Mouse (Mus musculus): ENCODE results near the gene Tmx2. TPM values are rescaled to one million over a fixed set of nuclear protein-coding genes. Genes with fewer than 3 reads are reported as not detected.

Tmx2 gene
- polyA plus RNA-seq, 1 experiment from 2014 or later, result 81.7 TPM

DNA sequence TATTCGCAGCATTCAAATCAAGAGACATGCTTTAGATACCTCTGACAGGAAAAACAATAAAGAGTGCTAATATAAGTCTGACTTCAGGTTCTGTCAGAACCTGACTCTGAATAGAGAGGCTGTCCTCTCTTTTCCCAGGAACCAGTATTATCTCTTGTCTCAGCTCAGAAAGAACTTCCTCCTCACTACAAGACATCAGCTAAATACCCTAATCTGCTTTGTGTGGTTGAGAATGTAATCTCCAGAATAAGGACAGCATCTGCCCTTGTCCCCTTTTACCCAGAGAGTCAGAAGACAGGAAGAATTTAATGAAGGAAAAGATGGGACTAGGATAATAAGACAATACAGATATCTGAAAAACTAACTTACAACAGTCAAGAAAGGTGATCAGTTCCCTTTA, 24.6 kb upstream of the Tmx2 start:
- Histone ChIP-seq H3K9me3 (ENCODE audit: control insufficient read depth) (no peaks in the 10 kb centered on the region), H3K27ac (ENCODE audit: low read depth, low read length) (no peak overlapping the region), H3K27me3 (replicated peaks; ENCODE audit: control insufficient read depth, insufficient read depth, low read length) (no peaks in the 10 kb centered on the region), H3K4me2 (replicated peaks; ENCODE audit: low read depth) (no peak overlapping the region), H3K9ac (ENCODE audit: low read depth, low read length) (no peak overlapping the region), H3K36me3 (ENCODE audit: control insufficient read depth, insufficient read depth) (peaks cover 24% of the 10 kb centered on the region), H3K4me1 (replicated peaks; ENCODE audit: control insufficient read depth, insufficient read depth, low read length) (peaks cover 6% of the 10 kb centered on the region; the same call in 1 of the 2 replicates), H3K4me3 (ENCODE audit: low read depth, low read length) (no peak overlapping the region)
- no peak for ATAC-seq
- no peak for TF ChIP-seq CTCF (IDR thresholded peaks at IDR 0.05; ENCODE audit: low read depth)
- WGBS, result 100% methylated on average over 1 of the region's 1 CpGs

DNA sequence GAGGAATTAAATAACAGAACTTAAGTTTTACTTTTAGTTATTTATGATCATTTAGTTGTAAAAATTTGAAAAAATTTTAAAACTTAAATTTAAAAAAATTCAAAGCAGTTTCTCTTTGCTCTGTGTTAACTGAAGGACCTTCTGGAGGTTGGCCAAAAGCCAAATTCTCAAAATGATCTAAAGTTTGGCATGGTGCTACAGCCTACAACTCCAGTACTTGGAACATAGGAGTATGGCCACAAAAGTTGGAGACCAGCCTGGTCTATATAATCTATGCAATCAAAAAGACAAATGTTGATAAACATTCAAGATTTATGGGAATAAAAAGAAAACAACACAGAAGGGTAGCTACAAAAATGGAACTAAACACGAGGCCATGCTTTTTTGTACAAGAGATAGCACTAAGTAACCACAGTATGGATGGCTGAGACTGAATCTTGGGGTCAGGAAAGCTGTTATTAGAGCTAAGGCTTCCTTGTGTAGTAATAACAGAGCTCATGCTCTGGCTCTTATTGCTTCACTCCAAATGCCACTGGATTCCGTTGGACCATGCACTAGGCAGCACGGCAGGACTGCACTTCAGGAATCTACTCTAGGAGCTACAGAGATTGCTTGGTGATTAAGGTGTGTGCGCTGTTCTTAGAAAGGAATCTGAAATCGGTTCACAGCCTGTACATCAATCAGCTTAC, 16.2 kb upstream of the Tmx2 start:
- no peak for ATAC-seq

DNA sequence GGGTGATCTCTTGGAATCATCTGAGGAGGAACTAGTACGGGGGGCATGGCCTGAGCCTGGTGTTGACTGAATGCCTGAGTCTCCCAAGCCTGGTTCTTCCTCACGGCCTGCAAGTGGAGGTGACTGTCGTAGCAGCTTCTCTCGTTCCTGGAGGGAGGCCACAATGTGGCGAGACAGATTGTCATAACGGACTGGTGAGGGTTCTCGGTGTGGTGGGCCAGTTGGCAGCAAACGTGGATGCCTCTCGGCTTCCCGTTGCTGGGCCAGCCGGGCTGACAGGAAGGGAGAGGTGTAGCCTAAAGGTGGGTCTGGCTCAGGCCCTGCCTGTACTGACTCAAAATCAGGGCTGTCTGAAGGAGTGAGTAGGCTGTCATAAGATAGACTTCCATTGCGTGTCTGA, 11.1 kb upstream of the Tmx2 start:
- no peaks in the 10 kb centered on the region for H3K4me1 ChIP-seq (replicated peaks; ENCODE audit: control insufficient read depth, insufficient read depth, low read length)
- no peak for ATAC-seq
- TF ChIP-seq CTCF (IDR thresholded peaks at IDR 0.05; ENCODE audit: low read depth), result no peak
- no peak overlapping the region for H3K9ac ChIP-seq (ENCODE audit: low read depth, low read length)
- H3K27ac ChIP-seq (ENCODE audit: low read depth, low read length), result no peak overlapping the region
- peaks cover 72% of the 10 kb centered on the region for H3K36me3 ChIP-seq (ENCODE audit: control insufficient read depth, insufficient read depth)
- H3K4me2 ChIP-seq (replicated peaks; ENCODE audit: low read depth), result no peak overlapping the region
- 91% methylated on average over 12 of the region's 12 CpGs for WGBS
- no peaks in the 10 kb centered on the region for H3K9me3 ChIP-seq (ENCODE audit: control insufficient read depth)
- H3K4me3 ChIP-seq (ENCODE audit: low read depth, low read length), result no peak overlapping the region
- no peaks in the 10 kb centered on the region for H3K27me3 ChIP-seq (replicated peaks; ENCODE audit: control insufficient read depth, insufficient read depth, low read length)

More for the DNA sequence above, 16.2 kb upstream of the Tmx2 start:
- TF ChIP-seq CTCF (IDR thresholded peaks at IDR 0.05; ENCODE audit: low read depth), result no peak
- H3K9me3 ChIP-seq (ENCODE audit: control insufficient read depth), result no peaks in the 10 kb centered on the region
- no peak overlapping the region for H3K4me2 ChIP-seq (replicated peaks; ENCODE audit: low read depth)
- no peak overlapping the region for H3K4me3 ChIP-seq (ENCODE audit: low read depth, low read length)
- no peaks in the 10 kb centered on the region for H3K27me3 ChIP-seq (replicated peaks; ENCODE audit: control insufficient read depth, insufficient read depth, low read length)
- no peak overlapping the region for H3K27ac ChIP-seq (ENCODE audit: low read depth, low read length)
- WGBS, result 65% methylated on average over 5 of the region's 5 CpGs
- H3K36me3 ChIP-seq (ENCODE audit: control insufficient read depth, insufficient read depth), result peaks cover 40% of the 10 kb centered on the region
- no peaks in the 10 kb centered on the region for H3K4me1 ChIP-seq (replicated peaks; ENCODE audit: control insufficient read depth, insufficient read depth, low read length)
- H3K9ac ChIP-seq (ENCODE audit: low read depth, low read length), result no peak overlapping the region

DNA sequence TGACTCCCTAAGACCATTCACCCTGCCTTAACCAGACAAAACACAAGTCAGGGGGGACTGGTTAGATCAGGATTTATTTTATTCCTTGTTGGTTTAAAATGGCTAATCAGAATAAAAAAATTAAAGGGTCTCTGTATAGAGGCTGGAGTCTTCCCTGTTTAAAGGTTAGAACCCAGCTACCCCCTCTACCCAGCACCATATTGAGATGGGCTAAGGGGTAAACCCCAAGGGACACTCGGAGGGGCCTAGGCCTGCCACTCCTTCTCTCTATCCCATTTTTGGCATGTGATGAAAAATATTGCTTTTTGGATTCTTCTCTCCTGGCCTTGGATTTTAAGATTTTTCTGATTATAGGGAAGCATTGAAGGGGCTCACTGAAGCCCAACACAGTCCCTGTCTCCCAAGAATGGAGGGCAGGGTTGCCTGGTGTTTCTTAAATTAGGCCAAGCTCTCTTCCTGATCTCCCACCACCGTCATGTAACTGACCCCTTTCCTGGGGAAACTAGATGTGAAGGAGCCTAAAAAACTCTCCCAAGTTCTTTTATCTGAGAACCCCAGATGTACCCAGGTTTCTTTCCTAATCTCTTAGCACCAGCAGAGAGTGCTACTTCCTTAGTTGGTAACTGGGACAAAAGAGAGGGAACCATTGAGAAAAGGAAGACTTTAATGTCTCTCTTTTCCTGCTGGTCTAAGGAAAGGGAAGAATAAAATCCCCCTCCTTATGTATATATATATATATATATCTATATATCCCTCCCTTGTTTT, 9.3 kb upstream of the Tmx2 start:
- H3K27ac ChIP-seq (ENCODE audit: low read depth, low read length), result no peak overlapping the region
- no peak for TF ChIP-seq CTCF (IDR thresholded peaks at IDR 0.05; ENCODE audit: low read depth)

DNA sequence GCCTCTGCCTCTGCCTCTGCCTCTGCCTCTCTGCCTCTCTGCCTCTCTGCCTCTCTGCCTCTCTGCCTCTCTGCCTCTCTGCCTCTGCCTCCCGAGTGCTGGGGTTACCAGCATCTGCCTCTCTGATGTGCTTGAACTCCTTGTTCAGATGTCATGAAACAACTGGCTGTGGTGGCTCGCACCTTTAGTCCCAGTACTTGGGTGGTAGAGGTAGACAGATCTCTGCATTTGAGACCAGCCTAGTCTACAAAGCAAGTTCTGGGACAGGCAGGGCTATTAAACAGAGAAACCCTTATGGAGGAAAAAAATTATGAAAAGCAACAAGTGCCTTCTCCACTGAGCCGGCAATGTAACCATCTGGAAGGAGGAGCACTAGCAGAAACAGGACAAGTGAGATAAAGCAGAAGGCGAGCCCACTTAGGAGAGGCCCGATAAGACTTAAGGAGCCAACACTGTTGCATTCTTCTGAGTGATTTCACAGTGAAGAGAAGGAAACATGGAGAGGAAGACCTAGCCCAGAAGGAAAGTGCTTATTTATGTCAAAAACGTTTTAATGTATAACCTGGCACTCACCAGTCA, 3.8 kb upstream of the Tmx2 start:
- Histone ChIP-seq H3K9me3 (ENCODE audit: control insufficient read depth) (no peaks in the 10 kb centered on the region), H3K4me3 (ENCODE audit: low read depth, low read length) (no peak overlapping the region), H3K27me3 (replicated peaks; ENCODE audit: control insufficient read depth, insufficient read depth, low read length) (no peaks in the 10 kb centered on the region), H3K4me1 (replicated peaks; ENCODE audit: control insufficient read depth, insufficient read depth, low read length) (no peaks in the 10 kb centered on the region), H3K9ac (ENCODE audit: low read depth, low read length) (no peak overlapping the region), H3K27ac (ENCODE audit: low read depth, low read length) (no peak overlapping the region), H3K4me2 (replicated peaks; ENCODE audit: low read depth) (0 out of 2 replicates have a peak overlapping the region, but pooled peaks have one; percentile 4), H3K36me3 (ENCODE audit: control insufficient read depth, insufficient read depth) (peaks cover 19% of the 10 kb centered on the region)
- no peak for TF ChIP-seq CTCF (IDR thresholded peaks at IDR 0.05; ENCODE audit: low read depth)
- no peak for ATAC-seq
- 43% methylated on average over 6 of the region's 6 CpGs for WGBS

More for the DNA sequence above, 9.3 kb upstream of the Tmx2 start:
- 85% methylated on average over 2 of the region's 2 CpGs for WGBS
- peaks cover 65% of the 10 kb centered on the region for H3K36me3 ChIP-seq (ENCODE audit: control insufficient read depth, insufficient read depth)
- no peaks in the 10 kb centered on the region for H3K4me1 ChIP-seq (replicated peaks; ENCODE audit: control insufficient read depth, insufficient read depth, low read length)
- ATAC-seq, result no peak
- no peak overlapping the region for H3K9ac ChIP-seq (ENCODE audit: low read depth, low read length)
- no peak overlapping the region for H3K4me3 ChIP-seq (ENCODE audit: low read depth, low read length)
- H3K27me3 ChIP-seq (replicated peaks; ENCODE audit: control insufficient read depth, insufficient read depth, low read length), result no peaks in the 10 kb centered on the region
- H3K9me3 ChIP-seq (ENCODE audit: control insufficient read depth), result no peaks in the 10 kb centered on the region
- no peak overlapping the region for H3K4me2 ChIP-seq (replicated peaks; ENCODE audit: low read depth)

Data from intestine, postnatal 0 days (tissue).